Mouse (Mus musculus) liver, embryonic 14.5 days (tissue): ENCODE data around the gene Rasgef1a. TPM values are rescaled to one million over a fixed set of nuclear protein-coding genes. Genes with fewer than 3 reads are reported as not detected.

ENCODE experiments used
- ATAC-seq: fragments of 200-750 bp; cut with Nextera tagmentation; 2 replicates; pipeline ENCODE4 v1.8.0; 2017; ENCODE audit warnings: moderate number of reproducible peaks, mild to moderate bottlenecking, moderate library complexity; ENCODE audit not compliant: insufficient read depth
- DNase-seq, 3 experiments: peaks; one replicate each; pipeline ENCODE4 v3.0.0-alpha.2; 2012 to 2013; ENCODE audit warnings: low read depth in 3 of 3, low spot score in 3 of 3
- H3K27ac ChIP-seq: fragments of 300-500 bp; sonication (generic); 2 replicates; pipeline ENCODE4 v1.5.1; 2014; ENCODE audit warnings: moderate library complexity, mild to moderate bottlenecking, control low read depth, inconsistent platforms
- H3K27me3 ChIP-seq: fragments of 300-500 bp; sonication (generic); 2 replicates; pipeline ENCODE4 v1.6.1; 2014; ENCODE audit warnings: mild to moderate bottlenecking, low read length, moderate library complexity; ENCODE audit not compliant: control insufficient read depth, insufficient read depth
- H3K36me3 ChIP-seq: fragments of 300-500 bp; sonication (generic); replicated peaks from 2 replicates; pipeline ENCODE4 v1.6.1; 2014; ENCODE audit warnings: low read depth; ENCODE audit not compliant: control insufficient read depth, insufficient read depth
- H3K4me1 ChIP-seq, 2 experiments: fragments of 200-500 bp in 1 of 2; fragments of 300-500 bp in 1 of 2; sonication (generic) in 1 of 2; replicated peaks; 2 replicates each; pipeline ENCODE4 v1.6.1; 2012 to 2014; ENCODE audit warnings: antibody characterized with exemption in 1 of 2, inconsistent platforms in 1 of 2, low read length in 1 of 2; ENCODE audit not compliant: control insufficient read depth in 2 of 2, insufficient read depth in 2 of 2
- H3K4me2 ChIP-seq: fragments of 300-500 bp; sonication (generic); 2 replicates; pipeline ENCODE4 v1.6.1; 2014; ENCODE audit warnings: low read depth, mild to moderate bottlenecking, control low read depth, moderate library complexity
- H3K4me3 ChIP-seq, 2 experiments: fragments of 200-500 bp in 1 of 2; fragments of 300-500 bp in 1 of 2; sonication (generic) in 1 of 2; 2 replicates each; pipeline ENCODE4 v1.5.1; 2012 to 2014; ENCODE audit warnings: low read depth in 2 of 2, low read length in 2 of 2, mild to moderate bottlenecking in 2 of 2, control low read depth in 1 of 2, inconsistent platforms in 1 of 2, moderate library complexity in 1 of 2; ENCODE audit not compliant: insufficient read depth in 1 of 2
- H3K9ac ChIP-seq: fragments of 300-500 bp; sonication (generic); replicated peaks from 2 replicates; pipeline ENCODE4 v1.6.1; 2014; ENCODE audit warnings: mild to moderate bottlenecking, control low read depth, moderate library complexity
- H3K9me3 ChIP-seq: fragments of 300-500 bp; sonication (generic); 2 replicates; pipeline ENCODE4 v1.6.1; 2016; ENCODE audit warnings: low read length, mixed read lengths; ENCODE audit not compliant: control insufficient read depth
- CTCF ChIP-seq: IDR thresholded peaks from 2 replicates; pipeline ENCODE4 v1.5.1; 2016; ENCODE audit warnings: antibody characterized with exemption, low read depth, control low read depth
- EP300 ChIP-seq: IDR thresholded peaks from 2 replicates; pipeline ENCODE4 v1.6.1; 2016; ENCODE audit warnings: antibody characterized with exemption, low read depth
- WGBS: fragments of 180-500 bp; shearing (Covaris S2); extraction: QIAGEN DNeasy Blood & Tissue Kit; methylation state at CpG from one replicate; pipeline ENCODE4 v1.1.7; 2014; ENCODE audit not compliant: insufficient replicate concordance; 5-methylcytosine and 5-hydroxymethylcytosine counted together
- polyA plus RNA-seq, 2 experiments: library from polyadenylated mRNA; depleted of rRNA in 1 of 2; stranded (reverse) in 1 of 2; unstranded in 1 of 2; fragments of >200 nt; fragmentation: Nextera tagmentation in 1 of 2; extraction: Ambion mirVana in 1 of 2; gene quantifications; 2 replicates each; pipeline versions ENCODE4 v1.2.1 to v1.2.3; 2012 to 2014

Gene Rasgef1a
- polyA plus RNA-seq, 2 experiments = 0.04 TPM; not detected in 1

DNA sequence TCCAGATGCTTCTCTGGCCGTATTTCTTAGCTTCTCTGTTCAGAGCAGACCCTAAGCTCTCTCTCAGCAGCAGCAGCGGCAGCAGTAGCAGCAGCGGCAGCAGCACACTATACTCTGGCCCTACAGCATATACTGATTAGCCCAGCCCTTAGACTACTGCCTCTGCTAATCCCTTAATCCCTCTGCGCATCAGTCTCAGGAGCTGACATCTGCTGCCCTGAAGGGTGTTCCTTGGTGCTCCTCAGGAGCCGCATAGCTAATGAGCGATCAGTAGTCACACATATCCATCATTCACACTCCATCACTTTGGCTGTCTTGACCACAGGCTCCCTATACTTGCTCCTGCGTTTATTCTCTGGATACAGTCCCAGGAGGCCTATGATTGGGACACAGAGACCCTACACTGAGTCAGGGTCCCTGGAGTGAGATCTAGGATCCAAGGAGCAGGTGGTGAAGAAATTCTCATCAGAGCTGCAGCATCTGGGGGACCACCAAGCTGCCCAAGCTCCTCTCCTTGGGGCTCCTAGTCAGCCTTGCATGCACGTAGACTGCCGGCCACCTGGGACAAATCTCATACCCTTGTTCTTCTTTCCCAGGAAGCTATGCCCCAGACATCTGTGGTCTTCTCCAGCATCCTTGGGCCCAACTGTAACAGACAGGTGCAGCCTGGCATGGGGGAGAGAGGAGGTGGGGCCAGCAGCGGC lies 68.7 kb downstream of the Rasgef1a start:
- TF ChIP-seq EP300 = no peak
- TF ChIP-seq CTCF = no peak
- H3K9me3 ChIP-seq = no peaks in the 10 kb centered on the region
- 59% methylated on average over 10 of the region's 10 CpGs for WGBS
- H3K9ac ChIP-seq = no peak overlapping the region
- H3K27ac ChIP-seq = no peak overlapping the region
- H3K27me3 ChIP-seq = no peaks in the 10 kb centered on the region
- H3K4me1 ChIP-seq = no peaks in the 10 kb centered on the region
- H3K4me2 ChIP-seq = no peak overlapping the region
- H3K4me3 ChIP-seq = no peak overlapping the region
- no peak for DNase-seq
- ATAC-seq = no peak
- H3K36me3 ChIP-seq = no peaks in the 10 kb centered on the region

DNA sequence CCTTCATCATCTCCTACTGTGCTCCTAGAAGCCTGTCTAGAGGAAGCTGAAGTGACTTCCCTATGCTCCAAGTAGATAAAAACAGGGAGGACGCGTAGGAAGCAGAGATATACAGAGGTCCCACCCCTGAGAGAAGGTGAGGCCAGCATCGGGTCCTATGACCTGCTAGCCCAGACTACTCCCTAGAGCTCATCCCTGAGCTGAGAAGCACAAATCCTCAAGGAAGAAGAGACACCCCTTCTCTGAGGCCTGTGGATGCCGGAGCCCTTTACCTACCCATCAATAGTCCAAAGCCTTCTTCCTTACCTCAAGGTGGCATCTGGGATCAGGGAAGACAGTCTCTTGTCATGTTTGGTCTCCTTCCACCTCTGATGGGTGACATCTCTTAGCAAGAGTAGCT lies 69.5 kb downstream of the Rasgef1a start:
- H3K9ac ChIP-seq = no peak overlapping the region
- DNase-seq = no peak
- H3K4me1 ChIP-seq = no peaks in the 10 kb centered on the region
- H3K27me3 ChIP-seq = no peaks in the 10 kb centered on the region
- 54% methylated on average over 4 of the region's 4 CpGs for WGBS
- TF ChIP-seq EP300 (no peak), CTCF (no peak)
- H3K4me2 ChIP-seq = no peak overlapping the region
- H3K9me3 ChIP-seq = no peaks in the 10 kb centered on the region
- H3K36me3 ChIP-seq = no peaks in the 10 kb centered on the region
- no peak for ATAC-seq
- no peak overlapping the region for H3K27ac ChIP-seq
- H3K4me3 ChIP-seq = no peak overlapping the region

DNA sequence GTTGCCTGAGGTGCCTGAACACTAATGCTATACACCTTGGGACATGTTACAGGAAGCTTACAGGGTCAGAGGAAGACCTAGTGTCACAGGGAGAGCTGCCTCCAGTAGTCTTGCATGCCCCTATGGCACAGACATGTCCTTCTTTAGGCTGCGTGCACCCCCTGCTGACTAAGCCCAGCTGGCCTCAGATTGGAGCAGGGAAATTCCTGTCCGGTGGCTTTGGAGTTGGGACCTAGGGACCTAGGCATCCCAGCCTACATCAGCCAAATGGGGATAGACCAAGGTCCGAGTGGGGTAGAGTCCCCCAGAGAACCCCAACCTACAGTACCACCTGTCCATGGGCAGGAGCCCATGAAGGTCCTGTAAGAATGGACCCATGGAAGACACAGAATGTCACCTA lies 71.1 kb downstream of the Rasgef1a start:
- ATAC-seq (no peak), DNase-seq (no peak)
- Histone ChIP-seq H3K9ac (no peak overlapping the region), H3K4me1 (no peaks in the 10 kb centered on the region), H3K9me3 (no peaks in the 10 kb centered on the region), H3K27me3 (no peaks in the 10 kb centered on the region), H3K4me3 (no peak overlapping the region), H3K36me3 (no peaks in the 10 kb centered on the region), H3K27ac (no peak overlapping the region), H3K4me2 (no peak overlapping the region)
- TF ChIP-seq EP300 (no peak), CTCF (no peak)
- 56% methylated on average over 3 of the region's 3 CpGs for WGBS

DNA sequence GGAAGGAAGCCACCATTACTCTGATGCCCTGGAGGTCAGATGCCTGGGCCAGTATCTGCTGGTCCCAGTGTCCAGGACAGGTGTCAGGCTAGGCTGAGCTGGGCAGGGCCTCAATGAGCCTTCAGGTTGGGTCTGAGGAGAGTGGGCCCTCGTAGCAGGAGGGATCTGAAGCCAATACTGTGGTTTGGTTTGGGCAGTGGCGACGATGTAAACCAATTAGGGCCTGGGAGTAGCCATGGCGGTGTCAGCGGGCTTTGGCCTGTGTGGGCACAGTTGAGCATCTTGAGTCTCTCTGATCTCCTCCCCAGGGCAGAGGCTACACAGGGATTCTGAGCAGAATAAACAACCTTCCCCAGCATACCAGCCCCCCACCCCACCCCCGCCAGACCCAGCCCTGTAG lies 72.4 kb downstream of the Rasgef1a start:
- Histone ChIP-seq H3K9me3 (no peaks in the 10 kb centered on the region), H3K27me3 (no peaks in the 10 kb centered on the region), H3K4me1 (no peaks in the 10 kb centered on the region), H3K36me3 (no peaks in the 10 kb centered on the region), H3K27ac (no peak overlapping the region), H3K4me2 (no peak overlapping the region), H3K9ac (no peak overlapping the region), H3K4me3 (no peak overlapping the region)
- DNase-seq (no peak), ATAC-seq (no peak)
- 55% methylated on average over 6 of the region's 6 CpGs for WGBS
- TF ChIP-seq EP300 (no peak), CTCF (no peak)

DNA sequence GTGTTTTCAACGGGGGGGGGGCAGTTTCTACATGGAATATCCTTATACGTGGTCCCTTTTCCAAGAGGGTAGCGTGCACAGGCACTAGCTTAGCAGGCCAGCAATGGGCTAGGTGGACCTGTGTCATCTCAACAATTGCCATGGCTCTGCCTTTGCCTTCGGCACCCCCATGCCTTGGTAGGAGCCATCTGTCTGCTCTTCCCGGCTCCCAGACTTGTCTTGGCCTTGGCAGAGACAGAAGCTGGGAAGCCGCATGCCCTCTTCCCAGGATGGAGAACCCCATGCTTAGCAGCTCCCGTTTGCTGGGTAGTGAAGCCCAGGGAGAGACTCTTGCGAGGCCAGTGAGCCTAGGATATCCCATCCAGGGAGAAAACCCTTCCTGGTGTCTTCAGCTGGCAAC lies 73.4 kb downstream of the Rasgef1a start:
- H3K9me3 ChIP-seq = no peaks in the 10 kb centered on the region
- no peak for DNase-seq
- no peaks in the 10 kb centered on the region for H3K27me3 ChIP-seq
- no peak for TF ChIP-seq EP300
- WGBS = 66% methylated on average over 8 of the region's 8 CpGs
- no peaks in the 10 kb centered on the region for H3K36me3 ChIP-seq
- no peak overlapping the region for H3K9ac ChIP-seq
- no peak overlapping the region for H3K27ac ChIP-seq
- no peak overlapping the region for H3K4me3 ChIP-seq
- no peak for ATAC-seq
- H3K4me2 ChIP-seq = no peak overlapping the region
- no peaks in the 10 kb centered on the region for H3K4me1 ChIP-seq
